Mouse (Mus musculus) midbrain, embryonic 11.5 days (tissue): ENCODE measurements around the gene Mgat5. TPM values are rescaled to one million over a fixed set of nuclear protein-coding genes. Genes with fewer than 3 reads are reported as not detected.

Experiments used
- ATAC-seq: fragments of 200-750 bp; cut with Nextera tagmentation; 2 replicates; pipeline ENCODE4 v1.8.0; 2017; ENCODE audit warnings: moderate TSS enrichment, moderate library complexity; ENCODE audit not compliant: low FRiP score
- DNase-seq: peaks from one replicate; pipeline ENCODE4 v3.0.0; 2015; ENCODE audit warnings: low spot score; ENCODE audit errors: missing footprints
- H3K27ac ChIP-seq: fragments of 300-500 bp; sonication (generic); 2 replicates; pipeline ENCODE4 v1.5.1; 2014; ENCODE audit warnings: low read depth, low read length
- H3K27me3 ChIP-seq: fragments of 300-500 bp; sonication (generic); 2 replicates; pipeline ENCODE4 v1.6.1; 2014; ENCODE audit warnings: mild to moderate bottlenecking, low read length, moderate library complexity, mixed read lengths; ENCODE audit not compliant: control insufficient read depth, insufficient read depth
- H3K36me3 ChIP-seq: fragments of 300-500 bp; sonication (generic); 2 replicates; pipeline ENCODE4 v1.6.1; 2014; ENCODE audit warnings: mild to moderate bottlenecking, low read length, moderate library complexity, mixed read lengths; ENCODE audit not compliant: control insufficient read depth, insufficient read depth
- H3K4me1 ChIP-seq: fragments of 300-500 bp; sonication (generic); 2 replicates; pipeline ENCODE4 v1.6.1; 2014; ENCODE audit warnings: low read length; ENCODE audit not compliant: control insufficient read depth, insufficient read depth
- H3K4me2 ChIP-seq: fragments of 300-500 bp; sonication (generic); 2 replicates; pipeline ENCODE4 v1.6.1; 2014; ENCODE audit warnings: mild to moderate bottlenecking, moderate library complexity
- H3K4me3 ChIP-seq: fragments of 300-500 bp; sonication (generic); 2 replicates; pipeline ENCODE4 v1.5.1; 2014; ENCODE audit warnings: low read depth, low read length
- H3K9ac ChIP-seq: fragments of 300-500 bp; sonication (generic); 2 replicates; pipeline ENCODE4 v1.6.1; 2014; ENCODE audit warnings: low read length
- H3K9me3 ChIP-seq: fragments of 300-500 bp; sonication (generic); 2 replicates; pipeline ENCODE4 v1.6.1; 2016; ENCODE audit warnings: low read length; ENCODE audit not compliant: control insufficient read depth
- WGBS: fragments of 180-500 bp; shearing (Covaris S2); extraction: QIAGEN DNeasy Blood & Tissue Kit; methylation state at CpG from one replicate; pipeline ENCODE4 v1.1.7; 2014; 5-methylcytosine and 5-hydroxymethylcytosine counted together
- polyA plus RNA-seq: library from polyadenylated mRNA; unstranded; fragments of >200 nt; fragmentation: Nextera tagmentation; extraction: Ambion mirVana; gene quantifications from 2 replicates; pipeline ENCODE4 v1.2.1, GENCODE M21; 2014

Mgat5 gene
- polyA plus RNA-seq, 1 experiment from 2014 or later: 6.9 TPM

DNA sequence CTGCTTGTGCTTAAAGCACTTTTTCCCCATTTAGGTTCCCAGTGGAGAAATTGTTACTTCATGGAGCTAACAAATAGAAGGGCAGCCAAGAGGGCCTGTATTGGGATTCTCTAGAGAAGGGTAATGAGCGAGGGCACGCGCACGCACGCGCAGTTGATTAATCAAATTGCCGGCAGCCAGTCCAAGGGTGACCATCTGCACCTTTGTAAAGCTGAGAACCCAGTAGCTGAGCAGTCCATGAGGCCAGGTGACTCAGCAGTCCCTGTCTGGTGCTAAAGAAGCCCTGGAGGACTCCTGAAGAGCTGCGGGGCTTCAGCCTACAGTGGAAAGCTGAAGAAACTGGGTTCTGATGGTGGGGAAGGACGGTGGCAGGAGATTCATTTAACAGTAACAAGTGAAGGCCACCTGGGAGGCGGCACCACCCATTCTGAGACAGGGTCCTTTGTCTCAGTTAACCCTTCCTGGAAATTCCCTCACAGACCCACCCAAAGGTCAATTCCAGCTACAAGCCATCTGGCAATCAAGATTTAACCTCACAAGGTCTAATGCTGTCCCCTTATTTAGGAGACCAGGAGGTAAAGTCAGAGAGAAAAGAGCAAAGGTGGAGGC lies 302.3 kb downstream of the Mgat5 start:
- H3K9me3 ChIP-seq: no peaks in the 10 kb centered on the region
- WGBS: 76% methylated on average over 10 of the region's 10 CpGs
- ATAC-seq (no peak), DNase-seq (peak; percentile 64)
- peak overlapping the region; percentile 7; the same call in 1 of the 2 replicates for H3K27ac ChIP-seq
- no peaks in the 10 kb centered on the region for H3K27me3 ChIP-seq
- no peak overlapping the region for H3K4me3 ChIP-seq
- H3K4me1 ChIP-seq: peaks cover 5% of the 10 kb centered on the region
- H3K9ac ChIP-seq: no peak overlapping the region
- no peak overlapping the region for H3K4me2 ChIP-seq
- H3K36me3 ChIP-seq: no peaks in the 10 kb centered on the region

- Histone ChIP-seq H3K4me3 (no peak overlapping the region), H3K27me3 (no peaks in the 10 kb centered on the region), H3K9me3 (no peaks in the 10 kb centered on the region), H3K9ac (no peak overlapping the region), H3K4me2 (no peak overlapping the region), H3K36me3 (no peaks in the 10 kb centered on the region), H3K27ac (peak overlapping the region; percentile 30; the same call in 1 of the 2 replicates), H3K4me1 (peaks cover 5% of the 10 kb centered on the region)
- ATAC-seq (peak; percentile 72), DNase-seq (peak; percentile 57)
- WGBS: 79% methylated on average over 16 of the region's 16 CpGs
Measured at GRCm38 (mm10) chr1:127508067-127508739, 303.4 kb downstream of the Mgat5 start.

DNA sequence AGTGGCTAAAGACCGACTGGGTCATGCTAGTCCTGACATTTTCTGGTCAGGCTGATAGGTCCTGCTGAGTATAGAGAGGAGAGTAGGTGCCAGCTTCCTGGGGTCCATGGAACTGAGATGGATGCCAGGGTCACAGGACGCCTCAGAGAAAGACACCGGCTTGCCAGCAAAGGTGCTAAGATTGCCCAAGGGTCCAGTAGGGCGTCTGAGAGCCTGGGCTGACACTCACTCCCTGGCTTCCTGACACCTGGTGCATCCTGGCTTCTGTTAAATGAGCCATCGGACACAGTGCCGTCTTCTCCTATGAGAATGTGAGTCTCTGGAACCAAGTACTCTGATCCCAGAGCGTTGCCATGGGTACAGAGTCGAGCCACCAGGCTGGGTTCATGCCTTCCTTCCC lies 304.1 kb downstream of the Mgat5 start:
- no peaks in the 10 kb centered on the region for H3K36me3 ChIP-seq
- 79% methylated on average over 8 of the region's 8 CpGs for WGBS
- H3K4me1 ChIP-seq: peaks cover 5% of the 10 kb centered on the region
- no peak overlapping the region for H3K4me3 ChIP-seq
- ATAC-seq: no peak; the same call in 1 of the 2 replicates
- no peaks in the 10 kb centered on the region for H3K27me3 ChIP-seq
- H3K4me2 ChIP-seq: no peak overlapping the region
- peak; percentile 51 for DNase-seq
- H3K9me3 ChIP-seq: no peaks in the 10 kb centered on the region
- H3K27ac ChIP-seq: no peak overlapping the region
- no peak overlapping the region for H3K9ac ChIP-seq

DNA sequence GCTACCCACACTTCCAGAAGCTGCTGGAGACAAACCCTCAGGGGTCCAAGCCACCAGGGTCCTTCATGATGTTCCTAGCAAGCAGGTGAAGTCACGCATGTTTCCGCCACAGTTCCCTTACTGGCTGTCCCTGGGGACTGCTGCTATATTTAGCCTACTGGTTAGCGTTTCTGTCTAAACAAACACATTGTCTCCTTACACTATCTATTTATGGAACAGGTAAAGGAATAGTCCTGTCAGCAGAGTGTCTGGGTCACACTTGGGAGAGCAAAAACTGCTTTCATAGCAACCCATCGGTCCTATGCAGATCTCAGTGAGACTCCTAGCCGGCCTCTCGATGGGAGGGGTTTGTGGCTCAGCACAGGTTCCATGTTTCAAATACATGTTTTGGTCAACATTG lies 306.5 kb downstream of the Mgat5 start:
- no peak overlapping the region for H3K9ac ChIP-seq
- H3K27me3 ChIP-seq: no peaks in the 10 kb centered on the region
- ATAC-seq: no peak
- H3K4me2 ChIP-seq: no peak overlapping the region
- H3K4me1 ChIP-seq: peaks cover 5% of the 10 kb centered on the region
- peak; percentile 47 for DNase-seq
- no peaks in the 10 kb centered on the region for H3K36me3 ChIP-seq
- no peaks in the 10 kb centered on the region; the same call in 1 of the 2 replicates for H3K9me3 ChIP-seq
- H3K4me3 ChIP-seq: no peak overlapping the region
- no peak overlapping the region for H3K27ac ChIP-seq
- WGBS: 93% methylated on average over 6 of the region's 6 CpGs

GRCm38 (mm10) chr1:127512709-127513108 lies 307.9 kb downstream of the Mgat5 start:
- Histone ChIP-seq H3K27me3 (no peaks in the 10 kb centered on the region), H3K9me3 (no peaks in the 10 kb centered on the region; the same call in 1 of the 2 replicates), H3K4me1 (peaks cover 2% of the 10 kb centered on the region; the same call in 1 of the 2 replicates), H3K36me3 (no peaks in the 10 kb centered on the region), H3K27ac (no peak overlapping the region), H3K4me3 (no peak overlapping the region), H3K4me2 (no peak overlapping the region), H3K9ac (no peak overlapping the region)
- peak; percentile 75 for DNase-seq
- WGBS: 88% methylated on average over 6 of the region's 6 CpGs
- ATAC-seq: no peak

GRCm38 (mm10) chr1:127513140-127513539 lies 308.3 kb downstream of the Mgat5 start:
- Histone ChIP-seq H3K4me1 (peaks cover 2% of the 10 kb centered on the region; the same call in 1 of the 2 replicates), H3K9me3 (no peaks in the 10 kb centered on the region; the same call in 1 of the 2 replicates), H3K36me3 (no peaks in the 10 kb centered on the region), H3K9ac (no peak overlapping the region), H3K27ac (no peak overlapping the region), H3K27me3 (no peaks in the 10 kb centered on the region), H3K4me3 (no peak overlapping the region), H3K4me2 (no peak overlapping the region)
- 90% methylated on average over 8 of the region's 8 CpGs for WGBS
- ATAC-seq: no peak
- DNase-seq: no peak

DNA sequence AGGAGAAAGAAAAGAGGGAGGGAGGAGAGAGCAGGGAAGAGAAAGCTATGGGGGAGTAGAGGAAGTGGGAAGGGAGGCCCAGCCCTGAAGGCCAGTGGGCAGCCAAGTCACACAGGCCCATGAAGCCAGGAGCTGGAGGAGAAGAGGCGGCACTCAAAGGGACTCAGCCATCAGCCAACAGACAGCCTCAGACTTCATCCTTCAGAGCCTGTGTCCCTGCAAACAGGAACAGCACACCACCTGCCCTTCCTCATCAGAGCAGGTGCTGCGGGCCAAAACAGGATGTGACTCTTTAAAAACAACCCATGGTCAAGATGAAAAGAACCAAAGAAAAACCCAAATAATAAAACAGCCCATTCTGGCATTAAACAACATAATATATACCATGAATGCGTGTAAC lies 308.8 kb downstream of the Mgat5 start:
- H3K4me2 ChIP-seq: no peak overlapping the region
- WGBS: 94% methylated on average over 3 of the region's 3 CpGs
- H3K27ac ChIP-seq: no peak overlapping the region
- no peak overlapping the region for H3K9ac ChIP-seq
- peaks cover 2% of the 10 kb centered on the region; the same call in 1 of the 2 replicates for H3K4me1 ChIP-seq
- no peaks in the 10 kb centered on the region for H3K36me3 ChIP-seq
- no peak overlapping the region for H3K4me3 ChIP-seq
- no peaks in the 10 kb centered on the region; the same call in 1 of the 2 replicates for H3K9me3 ChIP-seq
- no peak for ATAC-seq
- no peaks in the 10 kb centered on the region for H3K27me3 ChIP-seq
- peak; percentile 45 for DNase-seq

DNA sequence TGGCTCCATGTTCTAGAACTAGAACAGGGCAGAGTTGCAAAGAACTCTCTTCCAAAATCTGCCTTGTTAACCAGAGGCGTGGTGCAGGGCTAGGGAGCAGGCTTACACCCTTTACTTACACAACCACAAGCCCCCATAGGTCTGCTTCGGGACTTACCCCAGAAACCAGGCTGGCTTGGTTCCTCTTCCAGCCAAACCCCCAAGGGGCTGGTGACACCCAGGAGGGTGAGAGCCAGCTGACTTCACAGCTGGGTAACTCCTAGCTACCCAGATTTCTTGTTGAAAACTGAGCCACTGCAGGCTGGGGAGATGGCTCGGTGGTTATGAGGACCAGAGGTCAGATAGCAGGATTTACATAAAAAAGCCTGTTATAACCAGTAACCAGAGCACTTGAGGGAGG lies 309.7 kb downstream of the Mgat5 start:
- DNase-seq: peak; percentile 23
- H3K4me3 ChIP-seq: no peak overlapping the region
- WGBS: 75% methylated on average over 3 of the region's 3 CpGs

DNA sequence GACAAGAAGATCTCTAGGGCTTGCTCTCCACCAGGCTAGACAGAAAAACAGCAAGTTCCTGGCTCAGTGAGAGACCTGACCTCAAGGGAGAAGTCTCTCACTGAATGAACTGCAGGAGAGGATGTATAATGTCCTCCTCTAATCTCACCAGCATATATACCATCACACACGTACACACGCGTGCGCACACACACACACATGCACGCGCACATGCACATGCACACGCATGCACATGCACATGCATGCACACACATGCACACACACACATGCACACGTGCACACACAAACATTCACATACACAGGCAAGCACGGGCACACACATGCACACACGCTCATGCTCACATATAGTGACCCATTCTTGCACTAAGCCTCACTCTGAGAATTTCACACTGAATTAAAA lies 310.1 kb downstream of the Mgat5 start:
- Histone ChIP-seq H3K9ac (no peak overlapping the region), H3K9me3 (no peaks in the 10 kb centered on the region; the same call in 1 of the 2 replicates), H3K4me2 (no peak overlapping the region), H3K27ac (no peak overlapping the region), H3K4me1 (no peaks in the 10 kb centered on the region), H3K4me3 (no peak overlapping the region), H3K27me3 (no peaks in the 10 kb centered on the region), H3K36me3 (no peaks in the 10 kb centered on the region)
- 97% methylated on average over 10 of the region's 10 CpGs for WGBS
- no peak for ATAC-seq
- DNase-seq: peak; percentile 61

More for the DNA sequence above, 309.7 kb downstream of the Mgat5 start:
- Histone ChIP-seq H3K27ac (no peak overlapping the region), H3K4me1 (no peaks in the 10 kb centered on the region), H3K9me3 (no peaks in the 10 kb centered on the region; the same call in 1 of the 2 replicates), H3K27me3 (no peaks in the 10 kb centered on the region), H3K36me3 (no peaks in the 10 kb centered on the region), H3K4me2 (no peak overlapping the region), H3K9ac (no peak overlapping the region)
- ATAC-seq: no peak
